Mouse (Mus musculus) forebrain, embryonic 10.5 days (tissue): ENCODE measurements at regions not wholly inside any gene's neighbourhood (a gene's known extent, or its start where the extent isn't known, plus 50 kb on each side); places are given as distances from the start of the nearest gene placed in this dataset.

Experiments
- DNase-seq: peaks from one replicate; pipeline ENCODE4 v3.0.0-alpha.2; 2017; ENCODE audit warnings: low spot score; ENCODE audit errors: extremely low spot score
- H3K27ac ChIP-seq: fragments of 300-500 bp; sonication (generic); 2 replicates; pipeline ENCODE4 v1.5.1; 2016; ENCODE audit warnings: mild to moderate bottlenecking
- H3K27me3 ChIP-seq: fragments of 300-500 bp; sonication (generic); 2 replicates; pipeline ENCODE4 v1.6.1; 2016; ENCODE audit warnings: mild to moderate bottlenecking; ENCODE audit not compliant: poor library complexity, severe bottlenecking
- H3K36me3 ChIP-seq: fragments of 300-500 bp; sonication (generic); replicated peaks from 2 replicates; pipeline ENCODE4 v1.6.1; 2016; ENCODE audit warnings: mild to moderate bottlenecking, moderate library complexity
- H3K4me1 ChIP-seq: fragments of 300-500 bp; sonication (generic); 2 replicates; pipeline ENCODE4 v1.6.1; 2016
- H3K4me3 ChIP-seq: fragments of 300-500 bp; sonication (generic); 2 replicates; pipeline ENCODE4 v1.5.1; 2016; ENCODE audit warnings: mild to moderate bottlenecking, moderate library complexity
- H3K9me3 ChIP-seq: fragments of 300-500 bp; sonication (generic); 2 replicates; pipeline ENCODE4 v1.6.1; 2016; ENCODE audit warnings: mild to moderate bottlenecking, moderate library complexity
- WGBS: fragments of 180-500 bp; shearing (Covaris S2); methylation state at CpG from one replicate; pipeline ENCODE4 v1.1.7; 2016; 5-methylcytosine and 5-hydroxymethylcytosine counted together

- Histone ChIP-seq H3K4me1 (peaks cover 7% of the 10 kb centered on the region), H3K27me3 (no peaks in the 10 kb centered on the region), H3K36me3 (no peaks in the 10 kb centered on the region), H3K4me3 (no peak overlapping the region), H3K27ac (no peak overlapping the region), H3K9me3 (no peaks in the 10 kb centered on the region)
- 75% methylated on average over 9 of the region's 9 CpGs for WGBS
- DNase-seq = no peak
These were observed 211.5 kb upstream of the Srek1ip1 start for GRCm38 (mm10) chr13:104580686-104581350.
